Mouse (Mus musculus) stomach, postnatal 0 days (tissue): ENCODE data around the gene Tpbgl.

Experiments used
- CTCF ChIP-seq: IDR thresholded peaks from 2 replicates; pipeline ENCODE4 v1.5.1; 2016; ENCODE audit warnings: antibody characterized with exemption, low read depth, mild to moderate bottlenecking, moderate library complexity
- EP300 ChIP-seq: optimal IDR thresholded peaks from 2 replicates; pipeline ENCODE3; 2016; ENCODE audit warnings: antibody characterized with exemption

GRCm38 (mm10) chr7:99603875-99604662 lies 22.8 kb downstream of the Tpbgl start:
- no peak for TF ChIP-seq CTCF
- TF ChIP-seq EP300: no peak
